Mouse (Mus musculus): Measurements from ENCODE around the gene Mical3. TPM values are rescaled to one million over a fixed set of nuclear protein-coding genes. Genes with fewer than 3 reads are reported as not detected.

Mical3 gene
- total and polyA plus RNA-seq, 2 experiments from 2014 or later, result 25.0 to 83.4 TPM

- WGBS, result 81% methylated on average over 7 of the region's 7 CpGs
- no peak overlapping the region for H3K27ac ChIP-seq (ENCODE audit: low read depth, low read length)
- no peak for TF ChIP-seq CTCF (IDR thresholded peaks at IDR 0.05)
These were observed 31.0 kb downstream of the Mical3 start for GRCm38 (mm10) chr6:121099831-121100230.

GRCm38 (mm10) chr6:121099228-121099608, 31.6 kb downstream of the Mical3 start:
- H3K4me1 ChIP-seq (ENCODE audit: insufficient read depth, low read length), result no peaks in the 10 kb centered on the region
- WGBS, result 79% methylated on average over 4 of the region's 4 CpGs
- H3K9me3 ChIP-seq (ENCODE audit: low read length), result no peaks in the 10 kb centered on the region
- H3K9ac ChIP-seq (replicated peaks; ENCODE audit: low read length, poor library complexity, severe bottlenecking), result no peak overlapping the region
- H3K27ac ChIP-seq (ENCODE audit: low read depth, low read length), result no peak overlapping the region
- H3K27me3 ChIP-seq (ENCODE audit: insufficient read depth, low read length), result no peaks in the 10 kb centered on the region
- ATAC-seq (ENCODE audit: low FRiP score), result no peak
- DNase-seq (ENCODE audit: low spot score), result no peak
- no peak overlapping the region for H3K4me2 ChIP-seq (ENCODE audit: low read depth, low read length, poor library complexity, severe bottlenecking)
- no peak for TF ChIP-seq CTCF (IDR thresholded peaks at IDR 0.05)
- H3K4me3 ChIP-seq (ENCODE audit: low read depth, low read length), result no peak overlapping the region
- H3K36me3 ChIP-seq (ENCODE audit: insufficient read depth, low read length), result peaks cover 6% of the 10 kb centered on the region; the same call in 1 of the 2 replicates

More at GRCm38 (mm10) chr6:121099831-121100230, 31.0 kb downstream of the Mical3 start:
- Histone ChIP-seq H3K27me3 (ENCODE audit: insufficient read depth, low read length) (no peaks in the 10 kb centered on the region), H3K4me1 (ENCODE audit: insufficient read depth, low read length) (no peaks in the 10 kb centered on the region), H3K9ac (replicated peaks; ENCODE audit: low read length, poor library complexity, severe bottlenecking) (no peak overlapping the region; the same call in 1 of the 2 replicates), H3K4me3 (ENCODE audit: low read depth, low read length) (no peak overlapping the region), H3K9me3 (ENCODE audit: low read length) (no peaks in the 10 kb centered on the region), H3K4me2 (ENCODE audit: low read depth, low read length, poor library complexity, severe bottlenecking) (no peak overlapping the region), H3K36me3 (ENCODE audit: insufficient read depth, low read length) (peaks cover 6% of the 10 kb centered on the region; the same call in 1 of the 2 replicates)
- DNase-seq (ENCODE audit: low spot score), result no peak
- ATAC-seq (ENCODE audit: low FRiP score), result no peak

GRCm38 (mm10) chr6:121098511-121099227, 32.1 kb downstream of the Mical3 start:
- Histone ChIP-seq H3K27ac (ENCODE audit: low read depth, low read length) (peak overlapping the region; percentile 34; the same call in 1 of the 2 replicates), H3K9me3 (ENCODE audit: low read length) (no peaks in the 10 kb centered on the region), H3K4me1 (ENCODE audit: insufficient read depth, low read length) (no peaks in the 10 kb centered on the region), H3K27me3 (ENCODE audit: insufficient read depth, low read length) (no peaks in the 10 kb centered on the region), H3K4me2 (ENCODE audit: low read depth, low read length, poor library complexity, severe bottlenecking) (no peak overlapping the region), H3K36me3 (ENCODE audit: insufficient read depth, low read length) (peaks cover 6% of the 10 kb centered on the region; the same call in 1 of the 2 replicates), H3K9ac (replicated peaks; ENCODE audit: low read length, poor library complexity, severe bottlenecking) (0 out of 2 replicates have a peak overlapping the region, but pooled peaks have one; percentile 0), H3K4me3 (ENCODE audit: low read depth, low read length) (no peak overlapping the region)
- ATAC-seq (ENCODE audit: low FRiP score) (no peak), DNase-seq (ENCODE audit: low spot score) (no peak)
- no peak for TF ChIP-seq CTCF (IDR thresholded peaks at IDR 0.05)
- WGBS, result 73% methylated on average over 9 of the region's 9 CpGs

GRCm38 (mm10) chr6:121098109-121098508, 32.7 kb downstream of the Mical3 start:
- H3K27ac ChIP-seq (ENCODE audit: low read depth, low read length), result peak overlapping the region; percentile 34; the same call in 1 of the 2 replicates
- 0 out of 2 replicates have a peak overlapping the region, but pooled peaks have one; percentile 0 for H3K9ac ChIP-seq (replicated peaks; ENCODE audit: low read length, poor library complexity, severe bottlenecking)
- H3K4me2 ChIP-seq (ENCODE audit: low read depth, low read length, poor library complexity, severe bottlenecking), result no peak overlapping the region
- no peak for TF ChIP-seq CTCF (IDR thresholded peaks at IDR 0.05)
- H3K9me3 ChIP-seq (ENCODE audit: low read length), result no peaks in the 10 kb centered on the region
- WGBS, result 45% methylated on average over 9 of the region's 9 CpGs
- H3K4me1 ChIP-seq (ENCODE audit: insufficient read depth, low read length), result no peaks in the 10 kb centered on the region
- peaks cover 3% of the 10 kb centered on the region; the same call in 1 of the 2 replicates for H3K36me3 ChIP-seq (ENCODE audit: insufficient read depth, low read length)
- H3K4me3 ChIP-seq (ENCODE audit: low read depth, low read length), result no peak overlapping the region
- H3K27me3 ChIP-seq (ENCODE audit: insufficient read depth, low read length), result no peaks in the 10 kb centered on the region
- no peak for ATAC-seq (ENCODE audit: low FRiP score)
- no peak for DNase-seq (ENCODE audit: low spot score)

GRCm38 (mm10) chr6:121096862-121097261, 33.9 kb downstream of the Mical3 start:
- ATAC-seq (ENCODE audit: low FRiP score), result no peak
- Histone ChIP-seq H3K27me3 (ENCODE audit: insufficient read depth, low read length) (no peaks in the 10 kb centered on the region), H3K9me3 (ENCODE audit: low read length) (no peaks in the 10 kb centered on the region)

GRCm38 (mm10) chr6:121096390-121096789, 34.4 kb downstream of the Mical3 start:
- no peak overlapping the region for H3K4me2 ChIP-seq (ENCODE audit: low read depth, low read length, poor library complexity, severe bottlenecking)

More at GRCm38 (mm10) chr6:121096862-121097261, 33.9 kb downstream of the Mical3 start:
- WGBS, result 91% methylated on average over 8 of the region's 8 CpGs
- Histone ChIP-seq H3K4me1 (ENCODE audit: insufficient read depth, low read length) (no peaks in the 10 kb centered on the region), H3K27ac (ENCODE audit: low read depth, low read length) (no peak overlapping the region), H3K4me3 (ENCODE audit: low read depth, low read length) (no peak overlapping the region), H3K4me2 (ENCODE audit: low read depth, low read length, poor library complexity, severe bottlenecking) (no peak overlapping the region), H3K36me3 (ENCODE audit: insufficient read depth, low read length) (no peaks in the 10 kb centered on the region), H3K9ac (replicated peaks; ENCODE audit: low read length, poor library complexity, severe bottlenecking) (no peak overlapping the region)
- no peak for TF ChIP-seq CTCF (IDR thresholded peaks at IDR 0.05)
- no peak for DNase-seq (ENCODE audit: low spot score)

More at GRCm38 (mm10) chr6:121096390-121096789, 34.4 kb downstream of the Mical3 start:
- DNase-seq (ENCODE audit: low spot score), result no peak
- no peaks in the 10 kb centered on the region for H3K9me3 ChIP-seq (ENCODE audit: low read length)
- no peak overlapping the region for H3K9ac ChIP-seq (replicated peaks; ENCODE audit: low read length, poor library complexity, severe bottlenecking)
- no peak for ATAC-seq (ENCODE audit: low FRiP score)
- no peaks in the 10 kb centered on the region for H3K4me1 ChIP-seq (ENCODE audit: insufficient read depth, low read length)
- H3K27me3 ChIP-seq (ENCODE audit: insufficient read depth, low read length), result no peaks in the 10 kb centered on the region
- H3K4me3 ChIP-seq (ENCODE audit: low read depth, low read length), result no peak overlapping the region
- no peaks in the 10 kb centered on the region for H3K36me3 ChIP-seq (ENCODE audit: insufficient read depth, low read length)
- H3K27ac ChIP-seq (ENCODE audit: low read depth, low read length), result no peak overlapping the region
- 96% methylated on average over 8 of the region's 8 CpGs for WGBS
- no peak for TF ChIP-seq CTCF (IDR thresholded peaks at IDR 0.05)
